Mouse (Mus musculus) lung, postnatal 4 days (tissue): ENCODE results near the gene Inka2.

Experiments
- DNase-seq, 2 experiments: peaks; one replicate each; pipeline ENCODE4 v3.0.0; 2021

The Inka2 gene

GRCm38 (mm10) chr3:105704031-105705008 is at the start of gene Inka2:
Gene Inka2, plus strand, starts transcription at chr3:105704599.
- peak; percentile 85 to 89 for DNase-seq

GRCm38 (mm10) chr3:105655031-105655585 is 49.3 kb upstream of the Inka2 start:
- no peak for DNase-seq

GRCm38 (mm10) chr3:105660530-105660929 is 43.9 kb upstream of the Inka2 start:
- no peak for DNase-seq

- no peak for DNase-seq
These were observed 41.4 kb upstream of the Inka2 start for GRCm38 (mm10) chr3:105663043-105663442.

- DNase-seq = no peak
These were observed 39.2 kb upstream of the Inka2 start for GRCm38 (mm10) chr3:105665105-105665765.

- no peak for DNase-seq
These were observed 37.3 kb upstream of the Inka2 start for GRCm38 (mm10) chr3:105666996-105667523.

- no peak for DNase-seq
These were observed 36.2 kb upstream of the Inka2 start for GRCm38 (mm10) chr3:105668161-105668560.

GRCm38 (mm10) chr3:105669776-105670175 is 34.6 kb upstream of the Inka2 start:
- no peak for DNase-seq

- no peak for DNase-seq
These were observed 33.6 kb upstream of the Inka2 start for GRCm38 (mm10) chr3:105670801-105671200.

- DNase-seq = peak in 1 of 2 experiments; percentile 73
These were observed 29.7 kb upstream of the Inka2 start for GRCm38 (mm10) chr3:105674595-105675218.

GRCm38 (mm10) chr3:105675932-105676331 is 28.5 kb upstream of the Inka2 start:
- DNase-seq = no peak

GRCm38 (mm10) chr3:105680346-105680745 is 24.1 kb upstream of the Inka2 start:
- no peak for DNase-seq

GRCm38 (mm10) chr3:105686394-105687323 is 17.7 kb upstream of the Inka2 start:
- no peak for DNase-seq

GRCm38 (mm10) chr3:105687324-105688060 is 16.9 kb upstream of the Inka2 start, which contains the start of gene Ddx20:
Gene Ddx20, minus strand, starts transcription at chr3:105687574.
- peak; percentile 97 for DNase-seq

- no peak for DNase-seq
These were observed 15.9 kb upstream of the Inka2 start for GRCm38 (mm10) chr3:105688536-105688935.

- no peak for DNase-seq
These were observed 10.9 kb upstream of the Inka2 start for GRCm38 (mm10) chr3:105693327-105694080.

GRCm38 (mm10) chr3:105695476-105696386 is 8.7 kb upstream of the Inka2 start:
- no peak for DNase-seq

GRCm38 (mm10) chr3:105696387-105697147 is 7.8 kb upstream of the Inka2 start:
- DNase-seq = no peak
